Mouse (Mus musculus) limb, embryonic 14.5 days (tissue): ENCODE measurements around the gene Hmgn1. TPM values are rescaled to one million over a fixed set of nuclear protein-coding genes. Genes with fewer than 3 reads are reported as not detected.
A peak's percentile ranks its signal among the peaks of the same experiment; 100 is the strongest.

Source experiments
- ATAC-seq: fragments of 200-750 bp; cut with Nextera tagmentation; 2 replicates; pipeline ENCODE4 v1.8.0; 2017; ENCODE audit warnings: low read depth, moderate number of reproducible peaks, moderate TSS enrichment; ENCODE audit not compliant: low FRiP score
- DNase-seq: peaks from one replicate; pipeline ENCODE4 v3.0.0-alpha.2; 2015; ENCODE audit warnings: low spot score
- H3K27ac ChIP-seq: fragments of 300-500 bp; sonication (generic); replicated peaks from 2 replicates; pipeline ENCODE4 v1.5.1; 2014; ENCODE audit warnings: low read depth, mild to moderate bottlenecking, low read length, moderate library complexity, mixed read lengths
- H3K27me3 ChIP-seq: fragments of 300-500 bp; sonication (generic); 2 replicates; pipeline ENCODE4 v1.6.1; 2014; ENCODE audit warnings: low read length, mixed read lengths; ENCODE audit not compliant: control insufficient read depth, insufficient read depth
- H3K36me3 ChIP-seq: fragments of 300-500 bp; sonication (generic); 2 replicates; pipeline ENCODE4 v1.6.1; 2014; ENCODE audit warnings: mild to moderate bottlenecking, low read length, moderate library complexity, mixed read lengths; ENCODE audit not compliant: control insufficient read depth, insufficient read depth
- H3K4me1 ChIP-seq: fragments of 300-500 bp; sonication (generic); 2 replicates; pipeline ENCODE4 v1.6.1; 2014; ENCODE audit warnings: antibody characterized with exemption, low read length, mixed read lengths; ENCODE audit not compliant: control insufficient read depth, insufficient read depth
- H3K4me2 ChIP-seq: fragments of 300-500 bp; sonication (generic); replicated peaks from 2 replicates; pipeline ENCODE4 v1.6.1; 2014; ENCODE audit warnings: low read depth, mild to moderate bottlenecking, low read length, moderate library complexity; ENCODE audit not compliant: severe bottlenecking
- H3K4me3 ChIP-seq: fragments of 300-500 bp; sonication (generic); replicated peaks from 2 replicates; pipeline ENCODE4 v1.5.1; 2014; ENCODE audit warnings: low read length
- H3K9ac ChIP-seq: fragments of 300-500 bp; sonication (generic); 2 replicates; pipeline ENCODE4 v1.6.1; 2014; ENCODE audit warnings: mild to moderate bottlenecking, low read depth, low read length, moderate library complexity; ENCODE audit not compliant: severe bottlenecking
- H3K9me3 ChIP-seq: fragments of 300-500 bp; sonication (generic); 2 replicates; pipeline ENCODE4 v1.6.1; 2016; ENCODE audit warnings: low read length; ENCODE audit not compliant: control insufficient read depth
- POLR2A ChIP-seq: fragments of 200-500 bp; IDR thresholded peaks from 2 replicates; pipeline ENCODE4 v1.8.0; 2012; ENCODE audit warnings: inconsistent platforms, mild to moderate bottlenecking, moderate library complexity, borderline replicate concordance; ENCODE audit not compliant: insufficient read depth, insufficient read length; ENCODE audit errors: extremely low read depth
- WGBS: fragments of 180-500 bp; shearing (Covaris S2); extraction: QIAGEN DNeasy Blood & Tissue Kit; methylation state at CpG from one replicate; pipeline ENCODE4 v1.1.7; 2014; 5-methylcytosine and 5-hydroxymethylcytosine counted together
- polyA plus RNA-seq, 2 experiments: library from polyadenylated mRNA; depleted of rRNA in 1 of 2; stranded (reverse) in 1 of 2; unstranded in 1 of 2; fragments of >200 nt; fragmentation: Nextera tagmentation in 1 of 2; extraction: Ambion mirVana in 1 of 2; gene quantifications; 2 replicates each; pipeline versions ENCODE4 v1.2.1 to v1.2.3; 2012 to 2014

Gene Hmgn1
- polyA plus RNA-seq, 2 experiments, result 371 to 661 TPM

- ATAC-seq, result no peak
- Histone ChIP-seq H3K27me3 (no peaks in the 10 kb centered on the region), H3K27ac (peak overlapping the region; percentile 97), H3K36me3 (peaks cover 46% of the 10 kb centered on the region), H3K9ac (peak overlapping the region; percentile 98), H3K4me3 (peak overlapping the region; percentile 97), H3K4me2 (peak overlapping the region; percentile 86), H3K4me1 (peaks cover 14% of the 10 kb centered on the region), H3K9me3 (no peaks in the 10 kb centered on the region)
- 4% methylated on average over 19 of the region's 19 CpGs for WGBS
- peak; percentile 15 for DNase-seq
- no peak for TF ChIP-seq POLR2A
Observed at GRCm38 (mm10) chr16:96126684-96127171, 801 bp downstream of the Hmgn1 start.

- ATAC-seq (no peak), DNase-seq (no peak)
- no peak overlapping the region for H3K9ac ChIP-seq
- no peak overlapping the region for H3K27ac ChIP-seq
- no peaks in the 10 kb centered on the region for H3K27me3 ChIP-seq
- H3K4me2 ChIP-seq, result no peak overlapping the region
- no peaks in the 10 kb centered on the region for H3K9me3 ChIP-seq
- no peaks in the 10 kb centered on the region for H3K4me1 ChIP-seq
- TF ChIP-seq POLR2A, result no peak
- 67% methylated on average over 4 of the region's 4 CpGs for WGBS
- no peak overlapping the region for H3K4me3 ChIP-seq
- H3K36me3 ChIP-seq, result peaks cover 40% of the 10 kb centered on the region
Observed at GRCm38 (mm10) chr16:96120022-96120623, 7.4 kb downstream of the Hmgn1 start.

- no peak overlapping the region for H3K9ac ChIP-seq
- DNase-seq, result no peak
- H3K36me3 ChIP-seq, result no peaks in the 10 kb centered on the region
- H3K27me3 ChIP-seq, result no peaks in the 10 kb centered on the region
- H3K27ac ChIP-seq, result no peak overlapping the region
- no peak overlapping the region for H3K4me3 ChIP-seq
- H3K4me1 ChIP-seq, result no peaks in the 10 kb centered on the region
- ATAC-seq, result no peak
- WGBS, result 45% methylated on average over 4 of the region's 4 CpGs
- H3K9me3 ChIP-seq, result no peaks in the 10 kb centered on the region
- no peak overlapping the region for H3K4me2 ChIP-seq
- TF ChIP-seq POLR2A, result no peak
Observed at GRCm38 (mm10) chr16:96114729-96115128, 12.8 kb downstream of the Hmgn1 start.

GRCm38 (mm10) chr16:96112769-96113168 lies 14.8 kb downstream of the Hmgn1 start:
- no peak overlapping the region for H3K4me2 ChIP-seq
- no peak overlapping the region for H3K27ac ChIP-seq
- H3K36me3 ChIP-seq, result no peaks in the 10 kb centered on the region
- H3K4me3 ChIP-seq, result no peak overlapping the region
- TF ChIP-seq POLR2A, result no peak
- no peak overlapping the region for H3K9ac ChIP-seq
- H3K4me1 ChIP-seq, result no peaks in the 10 kb centered on the region
- ATAC-seq (no peak), DNase-seq (no peak)
- H3K27me3 ChIP-seq, result no peaks in the 10 kb centered on the region
- 54% methylated on average over 2 of the region's 2 CpGs for WGBS
- no peaks in the 10 kb centered on the region for H3K9me3 ChIP-seq

GRCm38 (mm10) chr16:96110655-96111345 lies 16.7 kb downstream of the Hmgn1 start:
- Histone ChIP-seq H3K9me3 (no peaks in the 10 kb centered on the region), H3K36me3 (no peaks in the 10 kb centered on the region), H3K4me1 (no peaks in the 10 kb centered on the region), H3K27ac (no peak overlapping the region), H3K9ac (no peak overlapping the region), H3K27me3 (no peaks in the 10 kb centered on the region), H3K4me2 (no peak overlapping the region), H3K4me3 (no peak overlapping the region)
- DNase-seq, result no peak
- no peak for TF ChIP-seq POLR2A
- ATAC-seq, result no peak
- WGBS, result 61% methylated on average over 5 of the region's 5 CpGs

- H3K27ac ChIP-seq, result no peak overlapping the region
- TF ChIP-seq POLR2A, result no peak
- ATAC-seq (no peak), DNase-seq (no peak)
- no peaks in the 10 kb centered on the region for H3K36me3 ChIP-seq
- no peaks in the 10 kb centered on the region for H3K4me1 ChIP-seq
- no peak overlapping the region for H3K4me2 ChIP-seq
- H3K9me3 ChIP-seq, result no peaks in the 10 kb centered on the region
- no peaks in the 10 kb centered on the region for H3K27me3 ChIP-seq
- 52% methylated on average over 4 of the region's 4 CpGs for WGBS
- H3K4me3 ChIP-seq, result no peak overlapping the region
- H3K9ac ChIP-seq, result no peak overlapping the region
Observed at GRCm38 (mm10) chr16:96109673-96110072, 17.9 kb downstream of the Hmgn1 start.
